Mouse (Mus musculus) gastrocnemius, adult 8-10 months (tissue): Measurements from ENCODE around the gene Mroh2a. TPM values are rescaled to one million over a fixed set of nuclear protein-coding genes. Genes with fewer than 3 reads are reported as not detected.

Experiments used
- DNase-seq, 2 experiments: peaks; one replicate each; pipeline ENCODE4 v3.0.0; 2022; ENCODE audit warnings: low spot score in 2 of 2
- total RNA-seq, 4 experiments: library from RNA; stranded (reverse); gene quantifications; 2 replicates each; pipeline ENCODE4 v1.2.4; 2022

Gene Mroh2a
- total RNA-seq, 4 experiments from 2014 or later: not detected

GRCm38 (mm10) chr1:88258361-88258760 is 31.6 kb downstream of the Mroh2a start:
- no peak for DNase-seq

GRCm38 (mm10) chr1:88258881-88259642 is 32.3 kb downstream of the Mroh2a start:
- DNase-seq: no peak

- DNase-seq: no peak
Measured at GRCm38 (mm10) chr1:88259643-88260024, 32.8 kb downstream of the Mroh2a start.

GRCm38 (mm10) chr1:88260114-88260513 is 33.3 kb downstream of the Mroh2a start:
- no peak for DNase-seq

GRCm38 (mm10) chr1:88260604-88261377 is 34.0 kb downstream of the Mroh2a start:
- no peak for DNase-seq

GRCm38 (mm10) chr1:88261706-88262105 is 34.9 kb downstream of the Mroh2a start:
- DNase-seq: no peak

- no peak for DNase-seq
Measured at GRCm38 (mm10) chr1:88262255-88262654, 35.5 kb downstream of the Mroh2a start.

- no peak for DNase-seq
Measured at GRCm38 (mm10) chr1:88262961-88263360, 36.2 kb downstream of the Mroh2a start.

GRCm38 (mm10) chr1:88263778-88264177 is 37.0 kb downstream of the Mroh2a start:
- no peak for DNase-seq

GRCm38 (mm10) chr1:88264237-88264868 is 37.6 kb downstream of the Mroh2a start:
- DNase-seq: no peak

GRCm38 (mm10) chr1:88264869-88265240 is 38.1 kb downstream of the Mroh2a start:
- DNase-seq: no peak

GRCm38 (mm10) chr1:88266123-88266522 is 39.3 kb downstream of the Mroh2a start:
- DNase-seq: peak in 1 of 2 experiments; percentile 15

GRCm38 (mm10) chr1:88267489-88267888 is 40.7 kb downstream of the Mroh2a start:
- DNase-seq: peak in 1 of 2 experiments; percentile 9

- peak in 1 of 2 experiments; percentile 4 for DNase-seq
Measured at GRCm38 (mm10) chr1:88268070-88268469, 41.3 kb downstream of the Mroh2a start.

GRCm38 (mm10) chr1:88269539-88270309 is 42.9 kb downstream of the Mroh2a start:
- DNase-seq: peak; percentile 3 to 10

GRCm38 (mm10) chr1:88272851-88273250 is 46.1 kb downstream of the Mroh2a start:
- no peak for DNase-seq

- DNase-seq: peak; percentile 10 to 16
Measured at GRCm38 (mm10) chr1:88273326-88273725, 46.5 kb downstream of the Mroh2a start.

GRCm38 (mm10) chr1:88273832-88274231 is 47.0 kb downstream of the Mroh2a start:
- peak in 1 of 2 experiments; percentile 9 for DNase-seq

GRCm38 (mm10) chr1:88274371-88275077 is 47.7 kb downstream of the Mroh2a start:
- DNase-seq: peak in 1 of 2 experiments; percentile 6

- no peak for DNase-seq
Measured at GRCm38 (mm10) chr1:88275078-88275680, 48.4 kb downstream of the Mroh2a start.
